Mouse (Mus musculus) myocyte (in vitro differentiated cells): Measurements from ENCODE around the gene Coro1c. TPM values are rescaled to one million over a fixed set of nuclear protein-coding genes. Genes with fewer than 3 reads are reported as not detected.

Experiments used
- H3K27me3 ChIP-seq: one replicate; pipeline ENCODE4 v1.6.1; 2011; ENCODE audit not compliant: control insufficient read depth, insufficient read depth, insufficient read length
- H3K36me3 ChIP-seq: one replicate; pipeline ENCODE4 v1.6.1; 2011; ENCODE audit not compliant: control insufficient read depth, insufficient read depth
- H3K4me2 ChIP-seq: one replicate; pipeline ENCODE4 v1.6.1; 2011; ENCODE audit warnings: low read depth, control low read depth
- H3K4me3 ChIP-seq: one replicate; pipeline ENCODE4 v1.5.1; 2011; ENCODE audit warnings: mild to moderate bottlenecking, control low read depth, moderate library complexity
- H3K79me2 ChIP-seq: one replicate; pipeline ENCODE4 v1.6.1; 2011; ENCODE audit not compliant: control insufficient read depth, insufficient read depth
- H3ac ChIP-seq: one replicate; pipeline ENCODE4 v1.6.1; 2011; ENCODE audit not compliant: control insufficient read depth, insufficient read length
- CEBPB ChIP-seq: IDR thresholded peaks from 2 replicates; pipeline ENCODE4 v1.6.1; 2011; ENCODE audit warnings: mild to moderate bottlenecking, moderate library complexity; ENCODE audit not compliant: poor library complexity, insufficient read depth, severe bottlenecking
- E2F4 ChIP-seq: IDR thresholded peaks from one replicate; pipeline ENCODE4 v1.6.1; 2011; ENCODE audit warnings: mild to moderate bottlenecking, control low read depth, moderate library complexity; ENCODE audit not compliant: insufficient read depth
- MAX ChIP-seq: IDR thresholded peaks from one replicate; pipeline ENCODE4 v1.6.1; 2011; ENCODE audit warnings: low read depth, mild to moderate bottlenecking, control low read depth
- MYOD1 ChIP-seq, 3 experiments: IDR thresholded peaks; one replicate each; pipeline ENCODE4 v1.6.1; 2011; ENCODE audit warnings: control low read depth in 2 of 3, low read depth in 2 of 3, mild to moderate bottlenecking in 2 of 3, moderate library complexity in 1 of 3; ENCODE audit not compliant: insufficient read length in 2 of 3, control insufficient read depth in 1 of 3
- MYOG ChIP-seq, 3 experiments: IDR thresholded peaks; one replicate each; pipeline ENCODE4 v1.6.1; 2011; ENCODE audit warnings: control low read depth in 2 of 3, low read depth in 2 of 3, mild to moderate bottlenecking in 2 of 3; ENCODE audit not compliant: insufficient read length in 2 of 3, control insufficient read depth in 1 of 3, insufficient read depth in 1 of 3
- POLR2A ChIP-seq: IDR thresholded peaks from one replicate; pipeline ENCODE4 v1.6.1; 2011; ENCODE audit warnings: low read depth, mild to moderate bottlenecking, control low read depth, moderate library complexity; ENCODE audit not compliant: insufficient read length
- POLR2AphosphoS2 ChIP-seq: IDR thresholded peaks from one replicate; pipeline ENCODE4 v1.6.1; 2011; ENCODE audit warnings: low read depth, control low read depth; ENCODE audit not compliant: insufficient read length
- REST ChIP-seq: IDR thresholded peaks from one replicate; pipeline ENCODE4 v1.6.1; 2011; ENCODE audit warnings: mild to moderate bottlenecking, control low read depth, moderate library complexity; ENCODE audit not compliant: insufficient read depth, insufficient read length
- SRF ChIP-seq: IDR thresholded peaks from one replicate; pipeline ENCODE4 v1.6.1; 2011; ENCODE audit warnings: low read depth; ENCODE audit not compliant: control insufficient read depth, insufficient read length
- TCF12 ChIP-seq: IDR thresholded peaks from one replicate; pipeline ENCODE4 v1.6.1; 2011; ENCODE audit warnings: mild to moderate bottlenecking, control low read depth; ENCODE audit not compliant: poor library complexity, insufficient read depth, severe bottlenecking
- TCF3 ChIP-seq: IDR thresholded peaks from one replicate; pipeline ENCODE4 v1.6.1; 2011; ENCODE audit warnings: low read depth, control low read depth; ENCODE audit not compliant: insufficient read length
- USF1 ChIP-seq: IDR thresholded peaks from one replicate; pipeline ENCODE4 v1.6.1; 2011; ENCODE audit warnings: low read depth, mild to moderate bottlenecking, control low read depth, moderate library complexity
- polyA plus RNA-seq: library from polyadenylated mRNA; unstranded; fragments of >200 nt; fragmentation: generic; extraction: Trizol; gene quantifications from one replicate; pipeline ENCODE4 v1.2.1, GENCODE M21; 2012; ENCODE audit warnings: missing spikeins

The Coro1c gene
- polyA plus RNA-seq, 1 experiment, result 58.9 TPM

DNA sequence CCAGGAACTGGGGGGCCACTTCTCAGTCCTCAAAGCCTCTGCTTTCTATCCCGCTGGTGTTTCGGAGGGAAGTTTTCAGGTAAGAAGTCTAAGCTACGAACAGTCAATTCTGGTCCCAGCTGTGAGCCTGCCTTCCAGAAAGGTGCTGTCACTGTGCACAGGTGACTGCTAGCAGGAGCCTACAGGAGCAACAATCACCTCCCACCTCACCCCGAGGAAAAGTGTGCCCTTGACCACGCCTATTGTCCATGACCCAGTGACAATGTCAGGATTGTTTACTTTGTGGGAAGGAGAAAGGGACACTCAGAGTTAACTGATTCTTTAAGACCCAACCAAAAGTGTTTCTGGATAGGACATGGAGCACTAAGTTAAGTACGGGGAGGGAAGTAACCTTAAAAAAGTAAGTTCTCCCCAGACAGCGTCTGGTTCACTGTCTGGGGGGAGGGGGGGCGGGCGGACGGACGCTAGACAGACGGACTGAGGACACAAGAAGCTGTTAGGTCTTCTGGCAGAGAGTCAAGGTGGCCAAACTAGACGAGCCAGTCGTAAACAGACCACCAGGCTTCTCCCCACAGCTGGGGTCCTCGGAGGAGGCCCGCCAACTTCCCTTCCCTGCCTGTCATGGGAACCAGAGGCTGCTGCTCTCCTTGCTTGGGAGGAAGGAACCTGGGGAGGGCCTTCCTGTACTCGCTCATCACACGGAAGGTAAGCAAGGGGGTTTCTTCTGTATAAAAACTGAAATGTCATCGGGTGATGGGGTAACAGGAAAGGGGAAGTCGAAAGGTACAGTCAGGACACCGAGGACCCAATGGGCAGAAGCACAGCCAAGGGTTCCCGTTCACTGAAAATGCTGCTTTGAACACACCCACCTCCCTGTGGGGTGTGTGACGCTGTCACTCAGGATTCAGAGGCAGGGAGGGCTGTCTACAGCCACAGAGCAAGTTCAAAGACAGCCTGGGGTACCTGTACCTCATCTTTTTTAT, 67.0 kb downstream of the Coro1c start:
- no peak overlapping the region for H3ac ChIP-seq
- no peaks in the 10 kb centered on the region for H3K27me3 ChIP-seq
- no peak for TF ChIP-seq SRF
- TF ChIP-seq TCF12, result no peak
- no peak for TF ChIP-seq MAX
- TF ChIP-seq USF1, result no peak
- TF ChIP-seq POLR2A, result no peak
- H3K4me2 ChIP-seq, result no peak overlapping the region
- H3K4me3 ChIP-seq, result no peak overlapping the region
- peaks cover 19% of the 10 kb centered on the region for H3K36me3 ChIP-seq
- H3K79me2 ChIP-seq, result no peaks in the 10 kb centered on the region

DNA sequence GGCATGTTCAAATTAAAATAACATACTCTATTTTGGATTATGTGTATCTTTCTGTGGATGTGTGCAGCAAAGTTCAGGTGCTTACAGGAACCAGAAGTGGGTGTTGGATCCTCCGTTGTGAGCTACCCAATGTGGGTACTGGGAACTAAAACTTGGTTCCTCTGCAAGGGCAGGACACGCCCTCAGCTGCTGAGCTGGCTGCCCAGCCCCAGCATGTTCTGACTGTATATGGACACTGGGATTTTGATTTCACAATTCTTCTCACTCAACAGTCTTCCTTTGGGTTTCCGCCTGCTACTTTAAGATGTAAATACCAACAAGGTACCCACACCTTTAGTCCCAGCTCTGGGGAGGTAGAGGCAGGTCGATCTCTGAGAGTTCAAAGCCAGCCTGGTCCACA, 68.1 kb downstream of the Coro1c start:
- no peaks in the 10 kb centered on the region for H3K79me2 ChIP-seq
- no peaks in the 10 kb centered on the region for H3K27me3 ChIP-seq
- H3K4me2 ChIP-seq, result no peak overlapping the region
- H3K4me3 ChIP-seq, result no peak overlapping the region
- TF ChIP-seq POLR2A (no peak), E2F4 (no peak), MYOD1 (IDR thresholded peaks at IDR 0.05; ENCODE audit: control insufficient read depth in 1 of 3, insufficient read length in 2 of 3, low read depth in 2 of 3) (no peak), REST (no peak), POLR2AphosphoS2 (no peak), TCF3 (no peak), TCF12 (no peak), MAX (no peak), CEBPB (no peak), SRF (no peak), MYOG (IDR thresholded peaks at IDR 0.05; ENCODE audit: control insufficient read depth in 1 of 3, insufficient read depth in 1 of 3, insufficient read length in 2 of 3, low read depth in 2 of 3) (no peak), USF1 (no peak)
- peaks cover 12% of the 10 kb centered on the region for H3K36me3 ChIP-seq
- no peak overlapping the region for H3ac ChIP-seq

DNA sequence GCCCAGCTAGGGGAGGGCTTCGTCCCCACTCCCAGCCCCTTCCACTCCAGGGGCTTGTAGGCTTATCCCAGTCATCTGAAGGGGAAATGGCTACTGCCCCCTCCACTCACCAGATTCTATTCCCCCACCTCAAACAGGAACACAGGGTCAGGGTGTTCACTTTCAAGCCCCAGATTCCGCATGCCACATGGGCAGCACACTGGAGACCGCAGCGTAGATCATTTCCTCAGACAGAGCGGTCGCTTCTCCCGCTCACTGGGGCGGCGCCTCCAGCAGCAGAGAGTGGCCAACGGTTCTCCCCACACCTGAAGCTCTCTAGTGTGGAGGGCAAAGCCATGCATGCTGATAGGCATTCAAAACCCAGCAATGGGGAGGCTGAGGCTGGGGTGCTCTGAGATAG, 71.6 kb downstream of the Coro1c start:
- no peak for TF ChIP-seq REST
- no peak for TF ChIP-seq TCF12
- no peak for TF ChIP-seq TCF3
- TF ChIP-seq POLR2AphosphoS2, result no peak
- TF ChIP-seq USF1, result no peak
- no peak for TF ChIP-seq CEBPB
- TF ChIP-seq MYOG (IDR thresholded peaks at IDR 0.05; ENCODE audit: control insufficient read depth in 1 of 3, insufficient read depth in 1 of 3, insufficient read length in 2 of 3, low read depth in 2 of 3), result no peak
- TF ChIP-seq MAX, result no peak
- TF ChIP-seq E2F4, result no peak
- no peak for TF ChIP-seq SRF
- no peak for TF ChIP-seq MYOD1 (IDR thresholded peaks at IDR 0.05; ENCODE audit: control insufficient read depth in 1 of 3, insufficient read length in 2 of 3, low read depth in 2 of 3)
- no peak for TF ChIP-seq POLR2A
- no peaks in the 10 kb centered on the region for H3K36me3 ChIP-seq
- no peak overlapping the region for H3K4me2 ChIP-seq
- H3K27me3 ChIP-seq, result no peaks in the 10 kb centered on the region
- no peak overlapping the region for H3ac ChIP-seq
- no peaks in the 10 kb centered on the region for H3K79me2 ChIP-seq
- no peak overlapping the region for H3K4me3 ChIP-seq

DNA sequence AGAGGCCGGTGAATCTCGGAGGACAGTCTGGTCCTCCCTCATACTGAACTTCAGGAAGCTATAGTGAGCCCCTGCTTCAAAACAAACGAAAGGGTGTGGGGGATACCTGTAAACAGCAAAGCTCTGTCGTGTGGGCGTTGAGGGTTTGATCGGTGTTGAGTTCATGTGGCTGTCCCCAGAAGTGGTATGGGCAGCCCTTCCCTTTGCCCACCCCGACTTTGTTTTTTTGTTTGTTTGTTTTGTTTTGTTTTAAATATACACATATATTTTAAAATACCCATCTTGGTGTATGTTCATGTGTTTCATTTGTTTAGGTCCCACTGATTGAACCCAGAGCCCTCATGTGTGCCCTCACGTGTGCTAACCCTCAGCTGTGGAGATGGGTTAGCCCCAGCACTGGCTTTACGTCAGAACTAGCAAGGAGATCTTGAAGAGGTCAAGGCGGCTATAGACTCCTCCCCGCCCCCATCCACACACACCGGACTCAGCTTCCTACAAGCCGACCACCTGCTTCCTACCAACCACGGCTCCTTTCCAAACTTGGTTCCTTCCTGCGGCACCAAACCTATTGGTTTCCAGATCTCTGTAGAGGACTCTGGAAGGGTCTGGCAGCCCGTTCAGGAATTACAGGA, 75.1 kb downstream of the Coro1c start:
- Histone ChIP-seq H3K4me3 (no peak overlapping the region), H3K4me2 (no peak overlapping the region), H3K27me3 (no peaks in the 10 kb centered on the region), H3K79me2 (no peaks in the 10 kb centered on the region), H3ac (no peak overlapping the region), H3K36me3 (no peaks in the 10 kb centered on the region)
- TF ChIP-seq REST, result no peak
- TF ChIP-seq POLR2AphosphoS2, result no peak
- no peak for TF ChIP-seq USF1
- TF ChIP-seq CEBPB, result no peak
- no peak for TF ChIP-seq SRF
- no peak for TF ChIP-seq TCF3
- no peak for TF ChIP-seq MYOG (IDR thresholded peaks at IDR 0.05; ENCODE audit: control insufficient read depth in 1 of 3, insufficient read depth in 1 of 3, insufficient read length in 2 of 3, low read depth in 2 of 3)
- TF ChIP-seq MYOD1 (IDR thresholded peaks at IDR 0.05; ENCODE audit: control insufficient read depth in 1 of 3, insufficient read length in 2 of 3, low read depth in 2 of 3), result no peak
- no peak for TF ChIP-seq POLR2A
- TF ChIP-seq TCF12, result no peak
- no peak for TF ChIP-seq MAX
- no peak for TF ChIP-seq E2F4
